Mouse (Mus musculus) stomach, embryonic 16.5 days (tissue): ENCODE measurements around the gene Tns2. TPM values are rescaled to one million over a fixed set of nuclear protein-coding genes. Genes with fewer than 3 reads are reported as not detected.

Experiments used
- ATAC-seq: fragments of 200-750 bp; cut with Nextera tagmentation; 2 replicates; pipeline ENCODE4 v1.8.0; 2017; ENCODE audit warnings: moderate number of reproducible peaks, moderate TSS enrichment; ENCODE audit not compliant: insufficient read depth, low FRiP score
- H3K27ac ChIP-seq: fragments of 300-500 bp; sonication (generic); 2 replicates; pipeline ENCODE4 v1.5.1; 2014; ENCODE audit warnings: low read length
- H3K27me3 ChIP-seq: fragments of 300-500 bp; sonication (generic); 2 replicates; pipeline ENCODE4 v1.6.1; 2014; ENCODE audit warnings: low read length, control low read depth, mixed read lengths; ENCODE audit not compliant: control insufficient read depth, insufficient read depth
- H3K36me3 ChIP-seq: fragments of 300-500 bp; sonication (generic); 2 replicates; pipeline ENCODE4 v1.6.1; 2014; ENCODE audit warnings: low read length; ENCODE audit not compliant: control insufficient read depth, insufficient read depth
- H3K4me1 ChIP-seq: fragments of 300-500 bp; sonication (generic); 2 replicates; pipeline ENCODE4 v1.6.1; 2014; ENCODE audit warnings: low read length, control low read depth, mixed read lengths; ENCODE audit not compliant: control insufficient read depth, insufficient read depth
- H3K4me2 ChIP-seq: fragments of 300-500 bp; sonication (generic); 2 replicates; pipeline ENCODE4 v1.6.1; 2014; ENCODE audit warnings: low read depth, low read length, mixed read lengths
- H3K4me3 ChIP-seq: fragments of 300-500 bp; sonication (generic); replicated peaks from 2 replicates; pipeline ENCODE4 v1.5.1; 2014; ENCODE audit warnings: mild to moderate bottlenecking, low read length
- H3K9ac ChIP-seq: fragments of 300-500 bp; sonication (generic); 2 replicates; pipeline ENCODE4 v1.6.1; 2014; ENCODE audit warnings: low read length
- H3K9me3 ChIP-seq: fragments of 300-500 bp; sonication (generic); replicated peaks from 2 replicates; pipeline ENCODE4 v1.6.1; 2016; ENCODE audit warnings: low read length, control low read depth; ENCODE audit not compliant: control insufficient read depth
- WGBS: fragments of 180-500 bp; shearing (Covaris S2); extraction: QIAGEN DNeasy Blood & Tissue Kit; methylation state at CpG from one replicate; pipeline ENCODE4 v1.1.7; 2014; 5-methylcytosine and 5-hydroxymethylcytosine counted together
- polyA plus RNA-seq: library from polyadenylated mRNA; unstranded; fragments of >200 nt; fragmentation: Nextera tagmentation; extraction: Ambion mirVana; gene quantifications from 2 replicates; pipeline ENCODE4 v1.2.1, GENCODE M21; 2015

Gene Tns2
- polyA plus RNA-seq, 1 experiment from 2014 or later, result 43.0 TPM

DNA sequence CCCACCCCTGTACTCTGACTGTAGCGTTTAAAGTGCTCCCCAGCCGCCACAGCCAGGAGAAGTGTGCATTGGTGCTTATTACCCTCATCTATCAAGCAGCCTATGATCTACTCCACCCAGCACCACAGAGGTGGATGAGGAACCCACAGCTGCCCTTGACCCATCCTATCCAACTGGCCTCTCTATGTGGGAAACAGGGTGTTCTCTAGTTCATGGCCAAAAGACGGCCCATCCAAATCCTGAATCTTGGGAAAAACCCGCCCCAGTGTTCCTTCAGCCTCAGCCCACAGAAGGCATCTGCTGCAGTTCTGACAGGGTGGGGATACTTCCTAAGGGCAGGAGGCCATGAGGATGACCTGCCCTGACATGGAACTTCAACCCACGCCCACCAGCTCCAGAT is 20.3 kb downstream of the Tns2 start:
- Histone ChIP-seq H3K27me3 (no peaks in the 10 kb centered on the region), H3K4me1 (0 out of 2 replicates have a peak, but pooled peaks cover 10% of the 10 kb centered on the region), H3K4me3 (no peak overlapping the region), H3K36me3 (no peaks in the 10 kb centered on the region), H3K27ac (no peak overlapping the region), H3K9me3 (no peaks in the 10 kb centered on the region), H3K4me2 (no peak overlapping the region), H3K9ac (no peak overlapping the region)
- 79% methylated on average over 5 of the region's 5 CpGs for WGBS
- no peak for ATAC-seq

DNA sequence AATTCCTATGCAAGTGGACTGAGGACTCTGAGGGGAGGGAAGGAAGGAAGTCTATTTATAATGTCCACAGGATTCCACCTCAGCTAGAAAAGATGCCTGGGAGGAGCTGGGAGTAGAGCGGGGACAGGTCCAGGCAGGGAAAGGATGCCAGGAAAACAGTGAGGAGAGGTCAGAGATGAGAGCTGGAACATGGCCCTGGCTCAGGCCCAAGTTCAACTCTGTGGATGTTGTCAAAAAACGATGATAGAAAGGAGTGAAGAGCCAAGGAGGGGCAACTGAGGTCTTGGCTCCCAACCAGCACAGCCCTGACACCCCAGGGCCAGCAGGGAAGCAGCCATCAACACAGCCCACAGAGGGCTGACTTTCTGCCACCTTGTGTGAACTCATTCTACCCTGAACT is 26.1 kb downstream of the Tns2 start:
- Histone ChIP-seq H3K4me3 (no peak overlapping the region), H3K27ac (peak overlapping the region; percentile 3; the same call in 1 of the 2 replicates), H3K4me1 (0 out of 2 replicates have a peak, but pooled peaks cover 2% of the 10 kb centered on the region), H3K9ac (no peak overlapping the region), H3K27me3 (no peaks in the 10 kb centered on the region), H3K4me2 (no peak overlapping the region), H3K9me3 (no peaks in the 10 kb centered on the region), H3K36me3 (peaks cover 6% of the 10 kb centered on the region)
- 50% methylated on average over 2 of the region's 2 CpGs for WGBS
- ATAC-seq, result peak; percentile 60; the same call in 1 of the 2 replicates

DNA sequence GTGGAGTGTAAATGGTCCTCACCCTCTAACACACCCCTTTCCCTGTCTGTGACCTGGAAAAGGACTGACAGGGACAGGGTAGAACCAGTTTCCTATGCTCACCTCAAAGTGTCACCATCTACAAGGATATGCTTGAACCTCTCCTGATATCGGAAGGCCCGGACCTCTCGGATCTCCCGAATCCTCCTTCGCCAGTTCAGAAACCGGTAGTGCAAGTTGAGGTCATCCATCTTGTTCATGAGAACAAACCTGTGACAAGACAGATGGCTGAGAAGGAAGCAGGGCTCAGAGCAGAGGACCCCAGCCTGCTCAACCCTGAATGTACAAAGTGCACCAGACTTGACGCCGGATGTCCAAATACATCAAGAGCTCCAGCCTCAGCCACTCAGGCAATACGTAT is 33.1 kb downstream of the Tns2 start:
- no peaks in the 10 kb centered on the region for H3K9me3 ChIP-seq
- H3K27me3 ChIP-seq, result no peaks in the 10 kb centered on the region
- H3K36me3 ChIP-seq, result peaks cover 14% of the 10 kb centered on the region
- 73% methylated on average over 9 of the region's 9 CpGs for WGBS
- H3K4me1 ChIP-seq, result peaks cover 14% of the 10 kb centered on the region; the same call in 1 of the 2 replicates
- H3K4me3 ChIP-seq, result no peak overlapping the region
- no peak overlapping the region for H3K4me2 ChIP-seq
- H3K27ac ChIP-seq, result peak overlapping the region; percentile 28
- no peak for ATAC-seq
- H3K9ac ChIP-seq, result no peak overlapping the region

DNA sequence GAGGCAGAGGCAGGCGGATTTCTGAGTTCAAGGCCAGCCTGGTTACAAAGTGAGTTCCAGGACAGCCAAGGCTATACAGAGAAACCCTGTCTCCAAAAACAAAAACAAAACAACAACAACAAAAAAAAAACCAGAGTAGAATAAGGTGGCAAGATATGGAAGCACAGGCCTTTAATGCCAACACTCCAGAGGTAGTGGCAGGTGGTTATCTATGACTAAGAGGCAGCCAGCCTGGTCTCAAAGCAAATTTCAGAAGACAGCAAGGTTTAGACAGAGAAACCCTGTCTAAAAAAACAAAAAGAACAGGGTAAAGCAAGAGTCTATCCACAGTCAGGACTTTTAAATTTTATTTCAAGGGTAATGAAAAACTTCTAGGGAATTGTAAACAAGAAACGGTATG is 34.5 kb downstream of the Tns2 start:
- Histone ChIP-seq H3K36me3 (peaks cover 11% of the 10 kb centered on the region), H3K27me3 (no peaks in the 10 kb centered on the region), H3K4me1 (peaks cover 14% of the 10 kb centered on the region; the same call in 1 of the 2 replicates), H3K9me3 (no peaks in the 10 kb centered on the region), H3K4me3 (no peak overlapping the region), H3K27ac (no peak overlapping the region), H3K4me2 (peak overlapping the region; percentile 74; the same call in 1 of the 2 replicates), H3K9ac (peak overlapping the region; percentile 76; the same call in 1 of the 2 replicates)
- WGBS, result 69% methylated on average over 2 of the region's 2 CpGs
- no peak for ATAC-seq

DNA sequence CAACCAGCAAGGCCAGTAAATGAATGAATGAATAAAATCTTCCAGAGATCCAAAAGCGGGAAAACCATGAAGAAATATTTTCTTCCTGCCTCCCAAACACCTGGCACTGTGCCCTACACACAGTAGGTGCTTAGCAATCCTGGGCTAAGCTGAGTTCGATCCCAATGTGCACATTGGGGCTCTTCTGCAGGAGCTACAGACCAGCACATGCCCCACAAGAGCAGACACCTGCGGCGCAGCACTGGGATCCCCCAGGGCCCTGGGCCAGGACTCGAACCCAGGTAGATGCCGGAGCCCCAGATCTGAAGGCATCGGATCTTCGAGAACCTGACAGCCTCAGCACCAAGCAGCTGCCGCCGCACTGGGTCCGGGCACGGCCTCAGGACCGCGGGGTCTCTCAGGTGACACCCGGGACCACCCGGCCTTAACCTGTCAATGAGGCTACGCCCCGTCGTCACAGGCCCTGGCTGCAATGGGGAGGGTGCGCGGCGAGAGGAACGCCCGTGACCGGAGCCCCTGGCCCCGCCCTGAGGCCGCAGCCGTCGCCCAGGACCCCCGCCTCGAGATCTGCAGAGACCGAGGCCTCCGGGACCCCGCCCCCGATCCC is 35.4 kb downstream of the Tns2 start:
- peak overlapping the region; percentile 59 for H3K4me3 ChIP-seq
- no peaks in the 10 kb centered on the region for H3K9me3 ChIP-seq
- 2% methylated on average over 35 of the region's 35 CpGs for WGBS
- no peaks in the 10 kb centered on the region for H3K27me3 ChIP-seq
- H3K27ac ChIP-seq, result peak overlapping the region; percentile 43
- H3K4me2 ChIP-seq, result peak overlapping the region; percentile 74
- peaks cover 14% of the 10 kb centered on the region; the same call in 1 of the 2 replicates for H3K4me1 ChIP-seq
- peak overlapping the region; percentile 76 for H3K9ac ChIP-seq
- peak; percentile 65 for ATAC-seq
- H3K36me3 ChIP-seq, result peaks cover 11% of the 10 kb centered on the region

DNA sequence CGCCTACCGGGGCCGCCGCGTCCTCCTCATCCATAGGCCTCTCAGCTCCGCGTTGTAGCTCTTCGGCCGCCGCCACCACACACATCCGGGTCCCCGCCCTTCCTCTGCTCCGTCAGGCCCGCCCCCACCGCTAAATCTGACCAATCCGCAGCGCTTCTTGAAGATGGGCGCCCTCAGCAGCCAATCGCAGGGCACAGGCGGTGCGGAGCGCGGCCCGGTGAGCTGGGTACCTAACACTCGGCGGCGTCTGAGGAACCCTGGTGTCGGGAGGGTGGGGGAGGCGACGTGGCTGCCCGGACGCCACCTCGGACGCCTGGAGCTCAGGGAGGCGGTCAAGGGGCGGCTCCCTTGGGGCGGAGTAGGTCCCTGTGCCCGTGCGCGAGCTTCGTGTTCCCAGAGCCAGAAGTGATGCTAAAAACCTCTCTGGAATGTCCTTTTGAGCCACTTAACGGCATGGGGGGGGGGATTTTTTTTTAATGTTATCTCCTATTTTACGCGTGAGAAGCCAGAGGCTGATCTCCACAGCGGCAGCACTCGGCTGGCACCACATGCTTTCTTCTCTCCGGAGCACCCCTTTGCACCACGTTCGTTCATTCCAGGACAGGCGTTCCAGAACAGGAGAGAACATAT is 36.0 kb downstream of the Tns2 start, which contains the start of gene Spryd3:
TSS of gene Spryd3 (minus strand) at position 106 of the 630 bp plus-strand sequence.
- Histone ChIP-seq H3K36me3 (peaks cover 10% of the 10 kb centered on the region), H3K27ac (peak within 1 kb of the TSS; percentile 69), H3K4me2 (peak within 1 kb of the TSS; percentile 80), H3K9me3 (no peaks in the 10 kb centered on the region), H3K4me3 (peak within 1 kb of the TSS; percentile 59), H3K9ac (peak within 1 kb of the TSS; percentile 76), H3K27me3 (no peaks in the 10 kb centered on the region), H3K4me1 (peaks cover 14% of the 10 kb centered on the region; the same call in 1 of the 2 replicates)
- under 1% methylated on average over 50 of the region's 50 CpGs for WGBS
- peak; percentile 99 for ATAC-seq

DNA sequence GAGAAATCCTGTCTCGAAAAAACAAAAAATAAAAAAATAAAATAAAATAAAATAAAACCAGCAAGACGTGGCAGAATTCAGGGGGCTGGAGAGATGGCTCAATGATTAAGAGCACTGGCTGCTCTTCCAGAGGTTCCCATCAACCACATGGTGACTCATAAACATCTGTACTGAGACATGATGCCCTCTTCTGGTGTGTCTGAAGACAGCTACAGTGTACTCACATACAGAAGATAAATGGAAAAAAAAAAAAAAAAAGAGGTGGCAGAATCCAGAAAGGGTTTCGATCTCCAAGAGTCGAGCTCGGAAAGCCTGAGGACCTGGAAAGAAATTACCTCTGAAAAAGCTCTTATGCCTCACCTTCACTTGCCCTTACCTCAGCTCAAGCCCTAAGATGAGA is 40.9 kb downstream of the Tns2 start:
- no peak overlapping the region for H3K4me2 ChIP-seq

DNA sequence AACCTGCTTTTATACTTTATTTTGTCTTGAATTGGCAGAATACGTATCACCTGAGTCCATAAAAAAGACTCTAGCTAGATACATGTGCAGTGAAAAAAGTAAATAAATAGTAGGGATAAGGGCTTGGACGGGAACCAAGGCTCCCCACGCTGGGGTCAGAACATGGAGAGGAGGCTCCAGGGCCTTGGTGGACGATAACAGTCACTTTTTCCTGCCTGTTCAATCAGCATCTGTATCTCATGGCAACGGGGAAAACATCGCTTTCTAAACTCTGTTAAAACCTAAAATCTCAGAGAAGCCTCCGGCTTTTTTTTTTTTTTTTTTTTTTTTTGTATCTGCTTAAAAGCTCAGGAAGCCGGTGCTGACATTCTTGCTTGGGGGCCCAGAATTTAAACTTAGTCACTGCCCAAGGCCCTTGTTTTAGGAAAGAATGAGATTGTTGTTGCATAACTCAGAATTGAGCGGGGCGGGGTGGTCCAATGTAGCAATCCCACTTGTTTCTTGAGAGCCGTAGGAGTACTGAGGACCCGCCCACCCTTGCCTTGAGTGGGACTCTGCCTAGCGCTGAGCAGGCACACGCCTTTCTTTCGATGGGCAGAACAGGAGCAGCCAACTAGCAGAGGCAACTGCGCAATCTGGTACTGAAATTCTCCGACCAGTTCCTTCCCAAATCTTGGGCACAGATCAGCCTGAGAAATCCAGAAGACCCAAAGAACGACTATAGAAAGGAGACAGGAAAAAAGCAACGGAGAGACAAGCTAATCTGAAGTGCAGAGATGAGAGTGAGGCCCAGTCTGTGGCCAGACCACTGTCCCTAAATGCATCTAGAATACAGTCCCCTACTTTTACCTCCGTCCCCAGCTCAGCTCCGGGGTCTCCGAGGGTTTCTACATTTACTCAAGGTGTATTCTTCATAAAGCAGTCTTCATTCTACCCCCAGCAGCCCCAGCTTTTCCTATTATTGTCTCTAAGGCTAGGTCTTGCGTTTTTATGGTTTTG is 43.0 kb downstream of the Tns2 start:
- no peak overlapping the region for H3K9ac ChIP-seq
- no peak overlapping the region for H3K4me2 ChIP-seq
- H3K9me3 ChIP-seq, result no peaks in the 10 kb centered on the region
- no peak for ATAC-seq
- no peak overlapping the region for H3K4me3 ChIP-seq
- no peaks in the 10 kb centered on the region for H3K36me3 ChIP-seq
- H3K4me1 ChIP-seq, result peaks cover 25% of the 10 kb centered on the region
- peaks cover 10% of the 10 kb centered on the region for H3K27me3 ChIP-seq
- 47% methylated on average over 23 of the region's 23 CpGs for WGBS
- H3K27ac ChIP-seq, result peak overlapping the region; percentile 9; the same call in 1 of the 2 replicates

More for the DNA sequence above, 40.9 kb downstream of the Tns2 start:
- peaks cover 23% of the 10 kb centered on the region for H3K4me1 ChIP-seq
- no peak overlapping the region for H3K9ac ChIP-seq
- H3K4me3 ChIP-seq, result no peak overlapping the region
- no peaks in the 10 kb centered on the region for H3K36me3 ChIP-seq
- no peak overlapping the region for H3K27ac ChIP-seq
- no peak for ATAC-seq
- no peaks in the 10 kb centered on the region for H3K9me3 ChIP-seq
- WGBS, result 89% methylated on average over 5 of the region's 5 CpGs
- peaks cover 10% of the 10 kb centered on the region for H3K27me3 ChIP-seq
